Mouse (Mus musculus): ENCODE data around the gene Lrrc2.

DNA sequence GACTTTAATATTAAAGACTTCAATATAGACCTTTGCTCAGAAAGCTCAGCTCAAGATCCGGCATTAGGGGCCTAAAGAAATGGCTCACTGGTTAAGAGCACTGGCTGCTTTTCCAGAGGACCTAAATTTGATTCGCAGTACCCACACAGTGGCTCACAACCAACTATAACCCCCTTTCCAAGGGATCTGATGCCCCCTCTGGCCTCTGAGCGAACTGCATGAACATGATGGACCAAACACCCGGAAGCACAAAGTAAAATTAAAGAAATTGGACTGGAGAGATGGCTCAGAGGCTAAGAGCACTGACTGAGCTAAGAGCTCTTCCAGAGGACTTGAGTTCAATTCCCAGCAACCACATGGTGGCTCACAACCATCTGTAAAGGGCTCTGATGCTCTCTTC, 64.3 kb downstream of the Lrrc2 start:
- TF ChIP-seq CTCF (IDR thresholded peaks at IDR 0.05; ENCODE audit: control insufficient read depth, insufficient read depth, insufficient replicate concordance, low read depth, low read length) (no peak), POLR2A (IDR thresholded peaks at IDR 0.05; ENCODE audit: control insufficient read depth, low read depth, low read length) (no peak)
